Mouse (Mus musculus): Measurements from ENCODE around the gene Txndc8. TPM values are rescaled to one million over a fixed set of nuclear protein-coding genes. Genes with fewer than 3 reads are reported as not detected.

Txndc8 gene
- polyA plus RNA-seq (2012; fragmentation: generic; extraction: Trizol), result not detected
- long read RNA-seq, experiment 1, result 0 reads
- long read RNA-seq, experiment 2, result 0 reads

DNA sequence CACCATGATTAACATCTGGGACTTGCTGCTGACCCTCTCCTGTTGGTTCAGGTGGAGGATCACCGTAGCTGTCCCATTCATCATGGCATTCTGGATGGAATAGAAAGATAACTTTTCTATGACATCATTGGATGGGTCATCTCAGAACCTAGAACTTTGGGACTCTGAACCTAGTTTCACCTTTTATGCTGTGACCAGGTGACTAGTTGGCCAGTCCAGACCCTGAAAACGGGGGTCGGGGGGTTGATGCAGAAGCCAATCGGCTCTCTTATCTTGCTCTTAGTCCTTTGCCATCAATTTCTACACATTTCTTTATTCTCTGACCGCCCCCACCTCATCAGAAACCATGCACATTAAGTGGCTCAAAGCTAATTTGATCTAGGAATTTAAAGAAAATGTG lies at the start of gene Txndc8:
Gene Txndc8, minus strand, starts transcription at position 101 of the 400 bp plus-strand sequence.
- no peak within 1 kb of the TSS for H3ac ChIP-seq (ENCODE audit: control insufficient read depth, insufficient read length, low read depth)
- TF ChIP-seq FOSL1 (IDR thresholded peaks at IDR 0.05; ENCODE audit: insufficient read depth, low read length, poor library complexity, severe bottlenecking) (no peak), MYOG (IDR thresholded peaks at IDR 0.05; ENCODE audit: control insufficient read depth, extremely low read depth, insufficient read length) (no peak), MYOD1 (IDR thresholded peaks at IDR 0.05; ENCODE audit: control insufficient read depth, insufficient read length, low read depth) (no peak), USF1 (IDR thresholded peaks at IDR 0.05; ENCODE audit: low read depth) (no peak), CEBPB (IDR thresholded peaks at IDR 0.05; ENCODE audit: low read depth) (no peak), MAX (IDR thresholded peaks at IDR 0.05) (no peak)
- no peak within 1 kb of the TSS for H3K4me3 ChIP-seq (ENCODE audit: insufficient read depth, poor library complexity, severe bottlenecking)

DNA sequence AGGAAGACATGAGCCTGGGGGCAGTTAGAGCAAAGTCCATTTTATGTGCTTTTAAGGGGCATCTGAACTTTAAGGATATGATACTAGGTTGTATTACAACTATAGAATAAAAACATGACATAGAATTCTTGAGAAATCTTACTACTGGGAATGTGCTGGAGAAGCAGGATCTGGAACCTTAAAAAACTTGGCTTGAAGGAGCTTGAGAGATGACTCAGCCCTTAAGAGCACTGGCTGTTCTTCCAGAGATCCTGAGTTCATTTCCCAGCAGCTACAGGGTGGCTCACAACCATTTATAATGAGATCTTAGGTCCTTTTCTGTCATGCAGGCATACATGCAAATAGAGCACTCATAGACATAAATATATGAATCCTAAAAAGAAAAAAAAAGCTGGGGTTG lies 46.7 kb upstream of the Txndc8 start:
- Histone ChIP-seq H3ac (ENCODE audit: control insufficient read depth, insufficient read length, low read depth) (no peak overlapping the region), H3K36me3 (ENCODE audit: control insufficient read depth, insufficient read depth) (no peaks in the 10 kb centered on the region)
- TF ChIP-seq MYOG (IDR thresholded peaks at IDR 0.05; ENCODE audit: control insufficient read depth, extremely low read depth, insufficient read length) (no peak), FOSL1 (IDR thresholded peaks at IDR 0.05; ENCODE audit: insufficient read depth, low read length, poor library complexity, severe bottlenecking) (no peak), USF1 (IDR thresholded peaks at IDR 0.05; ENCODE audit: low read depth) (no peak), CEBPB (IDR thresholded peaks at IDR 0.05; ENCODE audit: low read depth) (no peak), MAX (IDR thresholded peaks at IDR 0.05) (no peak), MYOD1 (IDR thresholded peaks at IDR 0.05; ENCODE audit: control insufficient read depth, insufficient read length, low read depth) (no peak), CTCF (IDR thresholded peaks at IDR 0.05; ENCODE audit: control insufficient read depth, insufficient read depth, insufficient read length) (no peak)

More for the DNA sequence above, at the start of gene Txndc8:
- Histone ChIP-seq H3K79me3 (ENCODE audit: low read depth) (no peaks in the 10 kb centered on the region), H3K36me3 (ENCODE audit: control insufficient read depth, insufficient read depth) (no peaks in the 10 kb centered on the region), H3K79me2 (ENCODE audit: control insufficient read depth, insufficient read depth) (no peaks in the 10 kb centered on the region), H3K27me3 (ENCODE audit: control insufficient read depth, insufficient read depth, insufficient read length) (peaks cover 5% of the 10 kb centered on the region)

GRCm38 (mm10) chr4:58054441-58054840 lies 45.5 kb upstream of the Txndc8 start:
- TF ChIP-seq USF1 (IDR thresholded peaks at IDR 0.05; ENCODE audit: low read depth), result no peak
- TF ChIP-seq CEBPB (IDR thresholded peaks at IDR 0.05; ENCODE audit: low read depth), result no peak
- TF ChIP-seq CTCF (IDR thresholded peaks at IDR 0.05; ENCODE audit: control insufficient read depth, insufficient read depth, insufficient read length), result no peak
- TF ChIP-seq FOSL1 (IDR thresholded peaks at IDR 0.05; ENCODE audit: insufficient read depth, low read length, poor library complexity, severe bottlenecking), result no peak
- no peak for TF ChIP-seq MYOD1 (IDR thresholded peaks at IDR 0.05; ENCODE audit: control insufficient read depth, insufficient read length, low read depth)
- TF ChIP-seq MAX (IDR thresholded peaks at IDR 0.05), result no peak
- no peak for TF ChIP-seq MYOG (IDR thresholded peaks at IDR 0.05; ENCODE audit: control insufficient read depth, extremely low read depth, insufficient read length)

More for the DNA sequence above, 46.7 kb upstream of the Txndc8 start:
- no peak overlapping the region for H3K4me3 ChIP-seq (ENCODE audit: insufficient read depth, poor library complexity, severe bottlenecking)
- no peaks in the 10 kb centered on the region for H3K79me3 ChIP-seq (ENCODE audit: low read depth)
- H3K27me3 ChIP-seq (ENCODE audit: control insufficient read depth, insufficient read depth, insufficient read length), result no peaks in the 10 kb centered on the region
- no peaks in the 10 kb centered on the region for H3K79me2 ChIP-seq (ENCODE audit: control insufficient read depth, insufficient read depth)

DNA sequence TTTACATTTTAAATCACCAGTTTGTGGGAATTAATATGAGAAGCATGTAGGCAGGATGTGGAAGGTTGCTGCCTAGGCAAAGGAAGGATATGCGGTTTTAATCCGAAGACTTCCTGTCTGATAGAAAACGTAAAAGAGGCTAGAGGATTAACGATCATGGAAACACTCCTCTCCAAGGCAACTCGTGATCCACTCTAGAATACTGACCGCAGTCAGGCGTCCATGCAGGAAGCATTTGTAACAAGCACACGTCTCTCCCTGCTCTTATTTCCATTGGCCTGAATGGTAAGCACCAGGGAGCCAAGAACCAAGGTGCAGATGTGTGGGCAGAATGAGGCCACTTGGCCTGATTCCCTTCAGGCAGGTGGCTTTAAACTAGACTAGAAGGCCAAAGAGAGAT lies 41.8 kb upstream of the Txndc8 start:
- no peaks in the 10 kb centered on the region for H3K79me3 ChIP-seq (ENCODE audit: low read depth)
- no peaks in the 10 kb centered on the region for H3K36me3 ChIP-seq (ENCODE audit: control insufficient read depth, insufficient read depth)
- no peaks in the 10 kb centered on the region for H3K27me3 ChIP-seq (ENCODE audit: control insufficient read depth, insufficient read depth, insufficient read length)
- H3K4me3 ChIP-seq (ENCODE audit: insufficient read depth, poor library complexity, severe bottlenecking), result no peak overlapping the region
- H3ac ChIP-seq (ENCODE audit: control insufficient read depth, insufficient read length, low read depth), result no peak overlapping the region
- H3K79me2 ChIP-seq (ENCODE audit: control insufficient read depth, insufficient read depth), result no peaks in the 10 kb centered on the region
- TF ChIP-seq MYOD1 (IDR thresholded peaks at IDR 0.05; ENCODE audit: control insufficient read depth, insufficient read length, low read depth) (no peak), USF1 (IDR thresholded peaks at IDR 0.05; ENCODE audit: low read depth) (no peak), FOSL1 (IDR thresholded peaks at IDR 0.05; ENCODE audit: insufficient read depth, low read length, poor library complexity, severe bottlenecking) (no peak), MYOG (IDR thresholded peaks at IDR 0.05; ENCODE audit: control insufficient read depth, extremely low read depth, insufficient read length) (no peak), CEBPB (IDR thresholded peaks at IDR 0.05; ENCODE audit: low read depth) (no peak), MAX (IDR thresholded peaks at IDR 0.05) (no peak)

More at GRCm38 (mm10) chr4:58054441-58054840, 45.5 kb upstream of the Txndc8 start:
- no peaks in the 10 kb centered on the region for H3K79me2 ChIP-seq (ENCODE audit: control insufficient read depth, insufficient read depth)
- H3K4me3 ChIP-seq (ENCODE audit: insufficient read depth, poor library complexity, severe bottlenecking), result no peak overlapping the region
- H3K36me3 ChIP-seq (ENCODE audit: control insufficient read depth, insufficient read depth), result no peaks in the 10 kb centered on the region
- H3K27me3 ChIP-seq (ENCODE audit: control insufficient read depth, insufficient read depth, insufficient read length), result no peaks in the 10 kb centered on the region
- no peaks in the 10 kb centered on the region for H3K79me3 ChIP-seq (ENCODE audit: low read depth)
- H3ac ChIP-seq (ENCODE audit: control insufficient read depth, insufficient read length, low read depth), result no peak overlapping the region

DNA sequence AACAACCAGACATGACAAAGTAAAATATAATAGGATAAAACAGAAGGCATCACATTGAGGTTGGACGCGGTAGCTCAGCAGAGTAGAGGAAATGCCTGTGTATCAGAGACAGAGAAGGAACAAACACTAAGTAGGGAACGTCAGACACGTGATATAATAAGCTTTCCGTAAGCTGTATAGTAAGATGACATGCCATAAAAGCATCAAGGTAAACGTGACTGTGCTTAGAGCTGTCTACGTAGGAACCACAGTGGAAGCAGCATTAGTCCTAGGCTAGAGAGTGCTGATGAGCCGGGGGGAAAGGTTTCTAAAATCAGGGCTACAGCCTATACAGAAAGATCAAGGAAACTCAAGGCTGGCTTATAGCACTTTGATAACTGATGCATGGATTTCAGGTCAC lies 41.4 kb upstream of the Txndc8 start:
- Histone ChIP-seq H3ac (ENCODE audit: control insufficient read depth, insufficient read length, low read depth) (no peak overlapping the region), H3K79me3 (ENCODE audit: low read depth) (no peaks in the 10 kb centered on the region)
- TF ChIP-seq CTCF (IDR thresholded peaks at IDR 0.05; ENCODE audit: control insufficient read depth, insufficient read depth, insufficient read length), result no peak
- TF ChIP-seq MYOD1 (IDR thresholded peaks at IDR 0.05; ENCODE audit: control insufficient read depth, insufficient read length, low read depth), result no peak
- TF ChIP-seq MAX (IDR thresholded peaks at IDR 0.05), result no peak
- no peak for TF ChIP-seq FOSL1 (IDR thresholded peaks at IDR 0.05; ENCODE audit: insufficient read depth, low read length, poor library complexity, severe bottlenecking)
- TF ChIP-seq USF1 (IDR thresholded peaks at IDR 0.05; ENCODE audit: low read depth), result no peak
- TF ChIP-seq CEBPB (IDR thresholded peaks at IDR 0.05; ENCODE audit: low read depth), result no peak
- no peak for TF ChIP-seq MYOG (IDR thresholded peaks at IDR 0.05; ENCODE audit: control insufficient read depth, extremely low read depth, insufficient read length)

GRCm38 (mm10) chr4:58044833-58045232 lies 35.9 kb upstream of the Txndc8 start:
- H3K4me3 ChIP-seq (ENCODE audit: insufficient read depth, poor library complexity, severe bottlenecking), result no peak overlapping the region
- no peak for TF ChIP-seq USF1 (IDR thresholded peaks at IDR 0.05; ENCODE audit: low read depth)
- TF ChIP-seq MAX (IDR thresholded peaks at IDR 0.05), result no peak
- no peak for TF ChIP-seq MYOG (IDR thresholded peaks at IDR 0.05; ENCODE audit: control insufficient read depth, extremely low read depth, insufficient read length)
- TF ChIP-seq CTCF (IDR thresholded peaks at IDR 0.05; ENCODE audit: control insufficient read depth, insufficient read depth, insufficient read length), result no peak
- TF ChIP-seq CEBPB (IDR thresholded peaks at IDR 0.05; ENCODE audit: low read depth), result no peak
- no peaks in the 10 kb centered on the region for H3K79me2 ChIP-seq (ENCODE audit: control insufficient read depth, insufficient read depth)
- H3ac ChIP-seq (ENCODE audit: control insufficient read depth, insufficient read length, low read depth), result no peak overlapping the region
- no peaks in the 10 kb centered on the region for H3K36me3 ChIP-seq (ENCODE audit: control insufficient read depth, insufficient read depth)
- no peaks in the 10 kb centered on the region for H3K79me3 ChIP-seq (ENCODE audit: low read depth)
- no peaks in the 10 kb centered on the region for H3K27me3 ChIP-seq (ENCODE audit: control insufficient read depth, insufficient read depth, insufficient read length)

More for the DNA sequence above, 41.4 kb upstream of the Txndc8 start:
- Histone ChIP-seq H3K79me2 (ENCODE audit: control insufficient read depth, insufficient read depth) (no peaks in the 10 kb centered on the region), H3K4me3 (ENCODE audit: insufficient read depth, poor library complexity, severe bottlenecking) (no peak overlapping the region), H3K27me3 (ENCODE audit: control insufficient read depth, insufficient read depth, insufficient read length) (no peaks in the 10 kb centered on the region), H3K36me3 (ENCODE audit: control insufficient read depth, insufficient read depth) (no peaks in the 10 kb centered on the region)
